Mouse (Mus musculus): Measurements from ENCODE around the gene Fhl3. TPM values are rescaled to one million over a fixed set of nuclear protein-coding genes. Genes with fewer than 3 reads are reported as not detected.

Fhl3 gene
- total RNA-seq, 1 experiment: 13.7 TPM

- TF ChIP-seq ZNF384 (IDR thresholded peaks at IDR 0.05; ENCODE audit: low read depth, low read length) (no peak), CHD2 (IDR thresholded peaks at IDR 0.05; ENCODE audit: low read depth, low read length) (no peak), HCFC1 (IDR thresholded peaks at IDR 0.05; ENCODE audit: borderline replicate concordance, insufficient read depth, low read length) (no peak), ZC3H11A (IDR thresholded peaks at IDR 0.05; ENCODE audit: borderline replicate concordance, low read depth, low read length) (no peak), MAFK (IDR thresholded peaks at IDR 0.05; ENCODE audit: insufficient read depth, low read depth, low read length) (no peak)
- peak overlapping the region; percentile 70 to 87; a peak in 3 of 4 replicates for H3K4me3 ChIP-seq (ENCODE audit: insufficient read depth in 1 of 2, low read depth in 1 of 2, low read length in 2 of 2, poor library complexity in 1 of 2, severe bottlenecking in 1 of 2)
- no peak overlapping the region; the same call in 1 of the 2 replicates for H3K27ac ChIP-seq (ENCODE audit: insufficient read depth, low read depth, low read length, poor library complexity, severe bottlenecking)
- H3K36me3 ChIP-seq (ENCODE audit: control insufficient read depth, insufficient read depth, low read length, poor library complexity, severe bottlenecking): peaks cover 3% of the 10 kb centered on the region; the same call in 1 of the 2 replicates
- peak overlapping the region; percentile 80 for H3K9ac ChIP-seq (ENCODE audit: insufficient read depth, low read depth, low read length, poor library complexity, severe bottlenecking)
- peaks cover 0 to 4% of the 10 kb centered on the region in 2 experiments; a peak in 2 of 4 replicates for H3K4me1 ChIP-seq (ENCODE audit: control insufficient read depth in 2 of 2, insufficient read depth in 2 of 2, low read length in 2 of 2, poor library complexity in 1 of 2)
- no peak for DNase-seq (ENCODE audit: low read depth, low spot score)
- in situ Hi-C loops (cut with MboI; ENCODE audit: low sequenced_read_pairs in 2 of 2, unreplicated experiment in 2 of 2): no loop called here
- no peaks in the 10 kb centered on the region for H3K9me3 ChIP-seq (ENCODE audit: control insufficient read depth, insufficient read depth, low read depth, low read length)
Observed at GRCm38 (mm10) chr4:124657781-124658180, 42.7 kb upstream of the Fhl3 start.

GRCm38 (mm10) chr4:124658412-124658851, 42.1 kb upstream of the Fhl3 start:
- H3K27ac ChIP-seq (ENCODE audit: insufficient read depth, low read depth, low read length, poor library complexity, severe bottlenecking): no peak overlapping the region
- no peaks in the 10 kb centered on the region for H3K9me3 ChIP-seq (ENCODE audit: control insufficient read depth, insufficient read depth, low read depth, low read length)
- no peak for DNase-seq (ENCODE audit: low read depth, low spot score)
- in situ Hi-C loops (cut with MboI; ENCODE audit: low sequenced_read_pairs in 2 of 2, unreplicated experiment in 2 of 2): no loop called here
- peaks cover 3% of the 10 kb centered on the region; the same call in 1 of the 2 replicates for H3K36me3 ChIP-seq (ENCODE audit: control insufficient read depth, insufficient read depth, low read length, poor library complexity, severe bottlenecking)
- H3K9ac ChIP-seq (ENCODE audit: insufficient read depth, low read depth, low read length, poor library complexity, severe bottlenecking): peak overlapping the region; percentile 80; the same call in 1 of the 2 replicates
- H3K4me1 ChIP-seq (ENCODE audit: control insufficient read depth in 2 of 2, insufficient read depth in 2 of 2, low read length in 2 of 2, poor library complexity in 1 of 2): no peaks in the 10 kb centered on the region; a peak in 1 of 4 replicates
- H3K4me3 ChIP-seq (ENCODE audit: insufficient read depth in 1 of 2, low read depth in 1 of 2, low read length in 2 of 2, poor library complexity in 1 of 2, severe bottlenecking in 1 of 2): peak overlapping the region; percentile 70 to 87
- TF ChIP-seq ZNF384 (IDR thresholded peaks at IDR 0.05; ENCODE audit: low read depth, low read length): no peak
- no peak for TF ChIP-seq MAFK (IDR thresholded peaks at IDR 0.05; ENCODE audit: insufficient read depth, low read depth, low read length)
- no peak for TF ChIP-seq CHD2 (IDR thresholded peaks at IDR 0.05; ENCODE audit: low read depth, low read length)

- TF ChIP-seq HCFC1 (IDR thresholded peaks at IDR 0.05; ENCODE audit: borderline replicate concordance, insufficient read depth, low read length): no peak
- no peak for TF ChIP-seq ZNF384 (IDR thresholded peaks at IDR 0.05; ENCODE audit: low read depth, low read length)
- TF ChIP-seq MAFK (IDR thresholded peaks at IDR 0.05; ENCODE audit: insufficient read depth, low read depth, low read length): no peak
- no peak for TF ChIP-seq ZC3H11A (IDR thresholded peaks at IDR 0.05; ENCODE audit: borderline replicate concordance, low read depth, low read length)
- TF ChIP-seq CHD2 (IDR thresholded peaks at IDR 0.05; ENCODE audit: low read depth, low read length): no peak
- Histone ChIP-seq H3K36me3 (ENCODE audit: control insufficient read depth, insufficient read depth, low read length, poor library complexity, severe bottlenecking) (peaks cover 3% of the 10 kb centered on the region; the same call in 1 of the 2 replicates), H3K9me3 (ENCODE audit: control insufficient read depth, insufficient read depth, low read depth, low read length) (no peaks in the 10 kb centered on the region), H3K4me1 (ENCODE audit: control insufficient read depth in 2 of 2, insufficient read depth in 2 of 2, low read length in 2 of 2, poor library complexity in 1 of 2) (no peaks in the 10 kb centered on the region; a peak in 1 of 4 replicates), H3K9ac (ENCODE audit: insufficient read depth, low read depth, low read length, poor library complexity, severe bottlenecking) (peak overlapping the region; percentile 44; the same call in 1 of the 2 replicates), H3K27ac (ENCODE audit: insufficient read depth, low read depth, low read length, poor library complexity, severe bottlenecking) (no peak overlapping the region), H3K4me3 (ENCODE audit: insufficient read depth in 1 of 2, low read depth in 1 of 2, low read length in 2 of 2, poor library complexity in 1 of 2, severe bottlenecking in 1 of 2) (peak overlapping the region; percentile 70 to 87)
- in situ Hi-C loops (cut with MboI; ENCODE audit: low sequenced_read_pairs in 2 of 2, unreplicated experiment in 2 of 2): no loop called here
- no peak for DNase-seq (ENCODE audit: low read depth, low spot score)
Observed at GRCm38 (mm10) chr4:124659251-124660217, 41.0 kb upstream of the Fhl3 start.

GRCm38 (mm10) chr4:124660603-124661002, 39.9 kb upstream of the Fhl3 start:
- H3K9me3 ChIP-seq (ENCODE audit: control insufficient read depth, insufficient read depth, low read depth, low read length): no peaks in the 10 kb centered on the region
- no peak for DNase-seq (ENCODE audit: low read depth, low spot score)
- TF ChIP-seq MAFK (IDR thresholded peaks at IDR 0.05; ENCODE audit: insufficient read depth, low read depth, low read length) (no peak), ZC3H11A (IDR thresholded peaks at IDR 0.05; ENCODE audit: borderline replicate concordance, low read depth, low read length) (no peak), ZNF384 (IDR thresholded peaks at IDR 0.05; ENCODE audit: low read depth, low read length) (no peak), HCFC1 (IDR thresholded peaks at IDR 0.05; ENCODE audit: borderline replicate concordance, insufficient read depth, low read length) (no peak), CHD2 (IDR thresholded peaks at IDR 0.05; ENCODE audit: low read depth, low read length) (no peak)
- in situ Hi-C loops (cut with MboI; ENCODE audit: low sequenced_read_pairs in 2 of 2, unreplicated experiment in 2 of 2): no loop called here
- no peak overlapping the region for H3K27ac ChIP-seq (ENCODE audit: insufficient read depth, low read depth, low read length, poor library complexity, severe bottlenecking)
- H3K4me1 ChIP-seq (ENCODE audit: control insufficient read depth in 2 of 2, insufficient read depth in 2 of 2, low read length in 2 of 2, poor library complexity in 1 of 2): no peaks in the 10 kb centered on the region; a peak in 1 of 4 replicates
- H3K4me3 ChIP-seq (ENCODE audit: insufficient read depth in 1 of 2, low read depth in 1 of 2, low read length in 2 of 2, poor library complexity in 1 of 2, severe bottlenecking in 1 of 2): peak overlapping the region in 1 of 2 experiments; percentile 70; a peak in 2 of 4 replicates
- H3K36me3 ChIP-seq (ENCODE audit: control insufficient read depth, insufficient read depth, low read length, poor library complexity, severe bottlenecking): peaks cover 3% of the 10 kb centered on the region; the same call in 1 of the 2 replicates
- no peak overlapping the region; the same call in 1 of the 2 replicates for H3K9ac ChIP-seq (ENCODE audit: insufficient read depth, low read depth, low read length, poor library complexity, severe bottlenecking)
